In genomic region chr11:98982773-98983133, GRCm38 (mm10) we compare ENCODE assay signal across 8 mouse cellular contexts. TPM values are rescaled to one million over a fixed set of nuclear protein-coding genes. Genes with fewer than 3 reads are reported as not detected.
DNase-seq lines count a peak whose midpoint lies in the region; ATAC-seq and TF ChIP-seq lines count a peak whose summit lies in the region.

TSS of gene Gjd3 (minus strand) at chr11:98983016.

- H3K36me3 ChIP-seq in kidney, adult 2 months (ENCODE audit: control insufficient read depth, insufficient read depth, low read length), result no peaks in the 10 kb centered on the region
- no peaks in the 10 kb centered on the region for H3K36me3 ChIP-seq in hindbrain, embryonic 15.5 days
- no peaks in the 10 kb centered on the region for H3K36me3 ChIP-seq in midbrain, embryonic 15.5 days (replicated peaks)

- peak; percentile 69 for ATAC-seq in hindbrain, embryonic 15.5 days (ENCODE audit: low FRiP score, low read depth)
- no peak for ATAC-seq in midbrain, embryonic 15.5 days (replicated peaks)

- H3K9ac ChIP-seq in hindbrain, embryonic 15.5 days, result peak within 1 kb of the TSS; percentile 77
- peak within 1 kb of the TSS; percentile 83 for H3K9ac ChIP-seq in midbrain, embryonic 15.5 days

- no peak for TF ChIP-seq POLR2A in kidney, adult 2 months (IDR thresholded peaks at IDR 0.05; ENCODE audit: low read depth, low read length)

- WGBS in kidney, adult 2 months, result 4% methylated on average over 28 of the region's 28 CpGs
- WGBS in hindbrain, embryonic 15.5 days, result 1% methylated on average over 26 of the region's 28 CpGs
- WGBS in midbrain, embryonic 15.5 days, result under 1% methylated on average over 28 of the region's 28 CpGs

- no peaks in the 10 kb centered on the region for H3K4me1 ChIP-seq in kidney, adult 2 months (ENCODE audit: control insufficient read depth, insufficient read depth, low read length)
- H3K4me1 ChIP-seq in brown adipose tissue, adult 24 weeks (ENCODE audit: control insufficient read depth, insufficient read depth, insufficient read length, low read length), result no peaks in the 10 kb centered on the region
- peaks cover 28% of the 10 kb centered on the region for H3K4me1 ChIP-seq in hindbrain, embryonic 15.5 days (replicated peaks)
- peaks cover 11% of the 10 kb centered on the region for H3K4me1 ChIP-seq in midbrain, embryonic 15.5 days

- peak within 1 kb of the TSS; percentile 55 for H3K4me3 ChIP-seq in kidney, adult 2 months (ENCODE audit: insufficient read depth, low read depth, low read length)
- H3K4me3 ChIP-seq in brown adipose tissue, adult 24 weeks (ENCODE audit: insufficient read depth, low read depth, low read length), result peak within 1 kb of the TSS; percentile 54
- peak within 1 kb of the TSS; percentile 56 for H3K4me3 ChIP-seq in hindbrain, embryonic 15.5 days
- H3K4me3 ChIP-seq in midbrain, embryonic 15.5 days, result peak within 1 kb of the TSS; percentile 70

- no peak for TF ChIP-seq CTCF in kidney, adult 2 months (conservative IDR thresholded peaks at IDR 0.05; ENCODE audit: insufficient read depth, insufficient read length, low read depth, low read length)

- no peaks in the 10 kb centered on the region for H3K27me3 ChIP-seq in kidney, adult 2 months (replicated peaks; ENCODE audit: control insufficient read depth, insufficient read depth, low read length)
- no peaks in the 10 kb centered on the region for H3K27me3 ChIP-seq in hindbrain, embryonic 15.5 days
- no peaks in the 10 kb centered on the region for H3K27me3 ChIP-seq in midbrain, embryonic 15.5 days (replicated peaks)

- no peak for DNase-seq in kidney, adult 2 months
- DNase-seq in kidney, adult 11 months, result no peak
- DNase-seq in spleen, postnatal 36 days (ENCODE audit: low spot score in 2 of 2), result no peak
- no peak for DNase-seq in layer of hippocampus, adult 18-20 months (ENCODE audit: low spot score in 2 of 2)
- DNase-seq in gastrocnemius, postnatal 10 days, result no peak

- no peak within 1 kb of the TSS for H3K27ac ChIP-seq in kidney, adult 2 months (ENCODE audit: insufficient read depth, low read depth, low read length)
- no peak within 1 kb of the TSS for H3K27ac ChIP-seq in brown adipose tissue, adult 24 weeks (replicated peaks; ENCODE audit: low read depth, low read length)
- H3K27ac ChIP-seq in hindbrain, embryonic 15.5 days (replicated peaks), result peak within 1 kb of the TSS; percentile 91
- peak within 1 kb of the TSS; percentile 97 for H3K27ac ChIP-seq in midbrain, embryonic 15.5 days

- H3K4me2 ChIP-seq in hindbrain, embryonic 15.5 days, result peak within 1 kb of the TSS; percentile 67
- peak within 1 kb of the TSS; percentile 84 for H3K4me2 ChIP-seq in midbrain, embryonic 15.5 days

- no peaks in the 10 kb centered on the region for H3K9me3 ChIP-seq in hindbrain, embryonic 15.5 days
- H3K9me3 ChIP-seq in midbrain, embryonic 15.5 days, result no peaks in the 10 kb centered on the region

RNA-seq across cellular contexts. Expression of gene Gjd3, which starts in this region (rescaled TPM):
- 0.34 and 0.57 TPM in 2 replicates for polyA plus RNA-seq in kidney, adult 2 months (2012; rRNA removed)
- polyA plus RNA-seq in brown adipose tissue, adult 24 weeks (2012; ENCODE audit: insufficient read depth, insufficient read length, missing spikeins), result not detected in 2 replicates
- polyA plus RNA-seq in hindbrain, embryonic 15.5 days (2015; fragmentation: Nextera tagmentation; extraction: Ambion mirVana), result 1.8 and 3.1 TPM in 2 replicates
- 1.4 and 2.4 TPM in 2 replicates for polyA plus RNA-seq in midbrain, embryonic 15.5 days (2015; fragmentation: Nextera tagmentation; extraction: Ambion mirVana)
- 1 to 10 TPM in 1 of 2 experiments, under 1 TPM in 1; 0.52 to 1.2 TPM for total RNA-seq in layer of hippocampus, adult 18-20 months (2021)
- not detected for total RNA-seq in gastrocnemius, postnatal 10 days (2021)

Comparison
In these comparisons a context has a peak if more than half of its experiments do, and no peak if none do; other contexts are left out.
1. H3K27ac ChIP-seq: peak in hindbrain, embryonic 15.5 days (single experiment) and midbrain, embryonic 15.5 days (single experiment); none in kidney, adult 2 months (single experiment) and brown adipose tissue, adult 24 weeks (single experiment).
2. Peak in every context shown above with its lines, with median percentiles within 50 percentile points of each other: H3K4me3 ChIP-seq.